Mouse (Mus musculus) limb, embryonic 12.5 days (tissue): ENCODE data around the gene Gpr4. TPM values are rescaled to one million over a fixed set of nuclear protein-coding genes. Genes with fewer than 3 reads are reported as not detected.

Experiments
- ATAC-seq: fragments of 200-750 bp; cut with Nextera tagmentation; 2 replicates; pipeline ENCODE4 v1.8.0; 2017; ENCODE audit warnings: low read depth, moderate TSS enrichment; ENCODE audit not compliant: insufficient number of reproducible peaks, insufficient read depth, low FRiP score, low TSS enrichment
- H3K27ac ChIP-seq: fragments of 300-500 bp; sonication (generic); 2 replicates; pipeline ENCODE4 v1.5.1; 2016; ENCODE audit warnings: mild to moderate bottlenecking, moderate library complexity
- H3K27me3 ChIP-seq: fragments of 300-500 bp; sonication (generic); 2 replicates; pipeline ENCODE4 v1.6.1; 2016; ENCODE audit warnings: mild to moderate bottlenecking, moderate library complexity
- H3K36me3 ChIP-seq: fragments of 300-500 bp; sonication (generic); 2 replicates; pipeline ENCODE4 v1.6.1; 2016; ENCODE audit warnings: mild to moderate bottlenecking, moderate library complexity
- H3K4me1 ChIP-seq: fragments of 300-500 bp; sonication (generic); replicated peaks from 2 replicates; pipeline ENCODE4 v1.6.1; 2016
- H3K4me2 ChIP-seq: fragments of 300-500 bp; sonication (generic); 2 replicates; pipeline ENCODE4 v1.6.1; 2016; ENCODE audit warnings: mild to moderate bottlenecking, moderate library complexity
- H3K4me3 ChIP-seq: fragments of 300-500 bp; sonication (generic); replicated peaks from 2 replicates; pipeline ENCODE4 v1.5.1; 2016; ENCODE audit warnings: mild to moderate bottlenecking
- H3K9ac ChIP-seq: fragments of 300-500 bp; sonication (generic); replicated peaks from 2 replicates; pipeline ENCODE4 v1.6.1; 2016; ENCODE audit warnings: mild to moderate bottlenecking, moderate library complexity
- H3K9me3 ChIP-seq: fragments of 300-500 bp; sonication (generic); 2 replicates; pipeline ENCODE4 v1.6.1; 2016; ENCODE audit warnings: mild to moderate bottlenecking, moderate library complexity
- WGBS: fragments of 180-500 bp; shearing (Covaris S2); methylation state at CpG from one replicate; pipeline ENCODE4 v1.1.7; 2016; 5-methylcytosine and 5-hydroxymethylcytosine counted together
- polyA plus RNA-seq: library from polyadenylated mRNA; unstranded; fragments of >200 nt; fragmentation: Nextera tagmentation; extraction: Ambion mirVana; gene quantifications from 2 replicates; pipeline ENCODE4 v1.2.1, GENCODE M21; 2016

Gpr4 gene
- polyA plus RNA-seq, 1 experiment from 2014 or later, result 4.4 TPM

- Histone ChIP-seq H3K27ac (0 out of 2 replicates have a peak overlapping the region, but pooled peaks have one; percentile 26), H3K9ac (no peak overlapping the region), H3K27me3 (no peaks in the 10 kb centered on the region), H3K4me3 (peak overlapping the region; percentile 6; the same call in 1 of the 2 replicates), H3K36me3 (no peaks in the 10 kb centered on the region), H3K9me3 (peaks cover 4% of the 10 kb centered on the region; the same call in 1 of the 2 replicates), H3K4me1 (peaks cover 61% of the 10 kb centered on the region), H3K4me2 (peak overlapping the region; percentile 76)
- 67% methylated on average over 7 of the region's 7 CpGs for WGBS
- no peak for ATAC-seq
Measured at GRCm38 (mm10) chr7:19214369-19214768, 2.0 kb downstream of the Gpr4 start.

- Histone ChIP-seq H3K9me3 (peaks cover 2% of the 10 kb centered on the region; the same call in 1 of the 2 replicates), H3K27ac (peak overlapping the region; percentile 62; the same call in 1 of the 2 replicates), H3K4me3 (peak overlapping the region; percentile 6; the same call in 1 of the 2 replicates), H3K27me3 (no peaks in the 10 kb centered on the region), H3K4me2 (peak overlapping the region; percentile 76), H3K36me3 (no peaks in the 10 kb centered on the region), H3K4me1 (peaks cover 61% of the 10 kb centered on the region), H3K9ac (no peak overlapping the region)
- ATAC-seq, result no peak
- 67% methylated on average over 9 of the region's 9 CpGs for WGBS
Measured at GRCm38 (mm10) chr7:19214940-19215339, 2.6 kb downstream of the Gpr4 start.

- no peak overlapping the region; the same call in 1 of the 2 replicates for H3K4me2 ChIP-seq
- no peaks in the 10 kb centered on the region for H3K27me3 ChIP-seq
- no peak overlapping the region for H3K4me3 ChIP-seq
- H3K36me3 ChIP-seq, result peaks cover 10% of the 10 kb centered on the region
- H3K27ac ChIP-seq, result peak overlapping the region; percentile 70
- H3K9ac ChIP-seq, result no peak overlapping the region
- no peaks in the 10 kb centered on the region for H3K9me3 ChIP-seq
- 12% methylated on average over 5 of the region's 5 CpGs for WGBS
- peaks cover 54% of the 10 kb centered on the region for H3K4me1 ChIP-seq
- ATAC-seq, result no peak
Measured at GRCm38 (mm10) chr7:19217492-19217891, 5.2 kb downstream of the Gpr4 start.

DNA sequence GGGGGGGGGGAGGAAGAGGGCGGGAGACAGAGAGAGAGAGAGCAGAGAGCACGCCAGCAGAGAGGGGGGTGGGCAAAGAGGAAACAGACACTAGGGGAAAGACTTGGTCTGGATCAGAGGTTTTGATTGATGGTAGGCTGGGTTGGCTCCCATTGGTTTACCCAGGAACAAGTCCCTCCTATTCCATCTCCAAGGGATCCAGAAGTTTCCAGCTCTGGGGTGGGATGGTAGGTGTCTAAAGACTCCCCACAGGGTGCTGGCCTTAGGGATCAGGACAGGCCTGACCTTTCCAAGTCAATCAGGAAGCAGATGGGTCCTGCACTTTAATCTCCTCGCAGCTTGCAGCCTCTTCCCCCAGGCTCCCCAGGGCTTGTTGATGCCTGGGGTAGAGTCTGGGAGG lies 5.6 kb downstream of the Gpr4 start:
- no peaks in the 10 kb centered on the region for H3K9me3 ChIP-seq
- ATAC-seq, result no peak
- no peak overlapping the region for H3K4me3 ChIP-seq
- peaks cover 14% of the 10 kb centered on the region for H3K36me3 ChIP-seq
- H3K4me1 ChIP-seq, result peaks cover 53% of the 10 kb centered on the region
- no peak overlapping the region for H3K9ac ChIP-seq
- no peaks in the 10 kb centered on the region for H3K27me3 ChIP-seq
- peak overlapping the region; percentile 30 for H3K4me2 ChIP-seq
- WGBS, result 7% methylated on average over 3 of the region's 3 CpGs
- H3K27ac ChIP-seq, result peak overlapping the region; percentile 70

- Histone ChIP-seq H3K9me3 (no peaks in the 10 kb centered on the region), H3K27me3 (no peaks in the 10 kb centered on the region), H3K9ac (no peak overlapping the region), H3K36me3 (peaks cover 31% of the 10 kb centered on the region), H3K4me2 (no peak overlapping the region), H3K4me3 (no peak overlapping the region), H3K27ac (no peak overlapping the region), H3K4me1 (peaks cover 33% of the 10 kb centered on the region)
- 66% methylated on average over 3 of the region's 3 CpGs for WGBS
- no peak for ATAC-seq
Measured at GRCm38 (mm10) chr7:19220061-19220460, 7.7 kb downstream of the Gpr4 start.

- Histone ChIP-seq H3K9me3 (no peaks in the 10 kb centered on the region), H3K27ac (no peak overlapping the region), H3K27me3 (no peaks in the 10 kb centered on the region), H3K4me3 (no peak overlapping the region), H3K9ac (no peak overlapping the region), H3K36me3 (peaks cover 41% of the 10 kb centered on the region), H3K4me1 (peaks cover 20% of the 10 kb centered on the region), H3K4me2 (no peak overlapping the region)
- 95% methylated on average over 16 of the region's 16 CpGs for WGBS
- no peak for ATAC-seq
Measured at GRCm38 (mm10) chr7:19222189-19222588, 9.9 kb downstream of the Gpr4 start.

DNA sequence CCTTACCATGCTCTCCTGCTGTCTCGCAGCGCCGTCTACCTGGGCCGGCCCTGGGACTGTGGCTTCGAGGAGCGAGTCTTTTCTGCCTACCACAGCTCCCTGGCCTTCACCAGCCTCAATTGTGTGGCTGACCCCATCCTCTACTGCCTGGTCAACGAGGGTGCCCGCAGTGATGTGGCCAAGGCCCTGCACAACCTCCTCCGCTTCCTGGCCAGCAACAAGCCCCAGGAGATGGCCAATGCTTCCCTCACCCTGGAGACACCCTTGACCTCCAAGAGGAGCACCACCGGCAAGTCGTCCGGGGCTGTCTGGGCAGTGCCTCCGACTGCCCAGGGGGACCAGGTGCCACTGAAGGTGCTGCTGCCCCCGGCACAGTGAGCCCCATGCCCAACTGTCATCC lies 10.5 kb downstream of the Gpr4 start:
- no peak for ATAC-seq

GRCm38 (mm10) chr7:19224933-19225332 lies 12.6 kb downstream of the Gpr4 start:
- 91% methylated on average over 4 of the region's 4 CpGs for WGBS
- Histone ChIP-seq H3K27ac (no peak overlapping the region), H3K4me1 (peaks cover 15% of the 10 kb centered on the region), H3K4me3 (no peak overlapping the region), H3K27me3 (no peaks in the 10 kb centered on the region), H3K9ac (no peak overlapping the region), H3K9me3 (no peaks in the 10 kb centered on the region), H3K36me3 (peaks cover 41% of the 10 kb centered on the region), H3K4me2 (no peak overlapping the region)
- ATAC-seq, result no peak

More for the DNA sequence above, 10.5 kb downstream of the Gpr4 start:
- no peak overlapping the region for H3K27ac ChIP-seq
- H3K4me2 ChIP-seq, result no peak overlapping the region
- H3K9me3 ChIP-seq, result no peaks in the 10 kb centered on the region
- H3K27me3 ChIP-seq, result no peaks in the 10 kb centered on the region
- no peak overlapping the region for H3K4me3 ChIP-seq
- peaks cover 41% of the 10 kb centered on the region for H3K36me3 ChIP-seq
- peaks cover 17% of the 10 kb centered on the region for H3K4me1 ChIP-seq
- WGBS, result 93% methylated on average over 14 of the region's 14 CpGs
- H3K9ac ChIP-seq, result no peak overlapping the region

- 19% methylated on average over 20 of the region's 20 CpGs for WGBS
Measured at GRCm38 (mm10) chr7:19226817-19227797, 14.8 kb downstream of the Gpr4 start.

GRCm38 (mm10) chr7:19227883-19228792 lies 15.8 kb downstream of the Gpr4 start, which contains the start of gene Opa3:
Gene Opa3 (plus strand): TSS chr7:19228334.
- Histone ChIP-seq H3K36me3 (peaks cover 45% of the 10 kb centered on the region), H3K9ac (peak within 1 kb of the TSS; percentile 73), H3K27ac (peak within 1 kb of the TSS; percentile 98), H3K27me3 (no peaks in the 10 kb centered on the region), H3K4me2 (peak within 1 kb of the TSS; percentile 84), H3K9me3 (no peaks in the 10 kb centered on the region), H3K4me1 (peaks cover 15% of the 10 kb centered on the region), H3K4me3 (peak within 1 kb of the TSS; percentile 64)
- WGBS, result under 1% methylated on average over 91 of the region's 91 CpGs
- peak; percentile 96 for ATAC-seq

More at GRCm38 (mm10) chr7:19226817-19227797, 14.8 kb downstream of the Gpr4 start:
- no peaks in the 10 kb centered on the region for H3K27me3 ChIP-seq
- no peaks in the 10 kb centered on the region for H3K9me3 ChIP-seq
- peak overlapping the region; percentile 84 for H3K4me2 ChIP-seq
- H3K36me3 ChIP-seq, result peaks cover 48% of the 10 kb centered on the region
- H3K4me1 ChIP-seq, result peaks cover 15% of the 10 kb centered on the region
- H3K27ac ChIP-seq, result peak overlapping the region; percentile 92
- peak; percentile 43 for ATAC-seq
- H3K9ac ChIP-seq, result peak overlapping the region; percentile 67
- peak overlapping the region; percentile 64 for H3K4me3 ChIP-seq
